Mouse (Mus musculus): ENCODE results near the gene Ppib.

The Ppib gene

DNA sequence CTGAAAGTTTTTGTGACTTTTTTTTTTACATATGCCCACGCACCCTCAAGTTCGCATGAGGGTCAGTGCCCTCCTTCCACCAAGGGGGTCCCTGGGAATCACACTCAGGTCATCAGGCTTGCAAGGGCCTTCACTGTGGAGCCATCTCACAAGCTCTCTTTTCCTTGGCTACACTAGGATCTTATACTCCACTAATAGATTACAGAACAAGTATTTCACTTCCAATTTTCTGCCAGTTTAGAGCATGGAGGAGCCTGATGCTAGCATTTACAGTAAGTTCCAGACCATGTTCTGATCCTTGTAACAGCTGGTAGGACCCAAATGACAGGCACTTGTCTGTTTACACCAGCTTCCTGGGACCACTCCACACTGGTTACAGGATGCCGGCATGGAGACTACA lies 18.1 kb downstream of the Ppib start:
- no peak for DNase-seq (ENCODE audit: low spot score)

GRCm38 (mm10) chr9:66078493-66078892 lies 18.5 kb downstream of the Ppib start:
- DNase-seq (ENCODE audit: low spot score): no peak

DNA sequence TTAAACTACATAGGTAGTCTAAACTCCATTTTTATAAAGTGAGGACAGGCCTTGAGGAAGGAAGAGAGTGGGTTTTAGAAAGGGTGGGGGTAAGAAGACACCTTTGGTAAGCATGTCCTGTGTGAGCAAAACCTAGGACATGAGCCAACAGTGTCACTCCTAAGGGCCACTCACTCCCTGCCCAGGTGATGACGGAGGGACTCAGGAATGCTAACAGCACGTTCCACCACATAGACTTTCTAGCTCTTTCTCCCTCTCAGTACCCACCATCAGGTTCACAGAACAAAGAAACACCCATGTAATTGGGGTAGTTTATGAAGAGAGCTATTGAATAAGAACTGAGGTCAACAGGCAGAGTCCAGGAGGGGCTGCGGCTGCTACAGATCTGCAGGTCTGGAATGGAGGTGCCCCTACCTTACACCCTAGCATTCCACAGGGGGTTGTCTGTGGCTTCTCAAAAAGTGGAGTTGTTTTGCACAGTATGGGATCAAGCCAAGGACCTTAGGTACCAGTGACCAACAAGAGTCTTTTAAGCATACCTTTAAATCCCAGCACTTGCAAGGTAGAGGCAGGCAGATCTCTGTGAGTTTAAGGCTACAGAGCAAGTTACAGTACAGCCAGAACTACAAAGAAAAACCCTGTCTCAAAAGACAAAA lies 20.9 kb downstream of the Ppib start:
- peak; percentile 75 for DNase-seq (ENCODE audit: low spot score)

- no peak for DNase-seq (ENCODE audit: low spot score)
Observed at GRCm38 (mm10) chr9:66081999-66082398, 22.0 kb downstream of the Ppib start.

GRCm38 (mm10) chr9:66084171-66084570 lies 24.1 kb downstream of the Ppib start:
- no peak for DNase-seq (ENCODE audit: low spot score)

GRCm38 (mm10) chr9:66087062-66087461 lies 27.0 kb downstream of the Ppib start:
- DNase-seq (ENCODE audit: low spot score): no peak

- peak; percentile 65 for DNase-seq (ENCODE audit: low spot score)
Observed at GRCm38 (mm10) chr9:66088411-66088810, 28.4 kb downstream of the Ppib start.

DNA sequence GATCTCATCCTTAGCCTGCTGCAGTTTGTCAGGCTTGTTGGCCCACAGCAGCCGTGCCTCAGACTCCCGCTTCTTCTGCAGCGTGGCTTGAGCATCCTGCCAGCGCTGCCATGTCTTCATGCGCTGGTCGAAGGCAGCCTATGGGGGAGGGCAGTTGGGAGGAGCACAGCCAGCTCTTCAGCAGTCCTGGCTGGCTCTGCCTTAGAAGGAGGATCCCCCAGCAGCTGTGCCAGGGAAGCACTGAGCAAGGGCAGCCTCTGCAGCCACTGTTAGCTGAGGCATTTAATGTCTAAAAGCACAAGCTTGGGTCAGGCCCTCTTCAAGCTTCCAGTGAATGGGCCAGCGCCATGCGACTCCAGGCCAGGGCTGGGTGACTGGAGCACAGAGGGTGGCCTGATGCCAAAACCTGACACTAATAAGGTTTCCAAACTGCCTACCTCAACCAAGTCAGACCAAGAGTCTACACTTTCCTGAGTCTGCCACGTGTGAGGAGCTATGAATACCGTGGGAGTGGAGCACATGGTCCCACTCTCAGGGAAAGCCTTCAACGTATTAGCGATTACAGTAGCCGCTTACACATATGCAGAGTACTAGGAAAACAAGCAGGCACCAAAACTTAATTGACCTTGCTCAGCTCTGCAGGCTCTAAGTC lies 30.7 kb downstream of the Ppib start:
- no peak for DNase-seq (ENCODE audit: low spot score)

GRCm38 (mm10) chr9:66091327-66092231 lies 31.6 kb downstream of the Ppib start:
- peak; percentile 74 for DNase-seq (ENCODE audit: low spot score)

- DNase-seq (ENCODE audit: low spot score): peak; percentile 50
Observed at GRCm38 (mm10) chr9:66092664-66093063, 32.6 kb downstream of the Ppib start.

- no peak for DNase-seq (ENCODE audit: low spot score)
Observed at GRCm38 (mm10) chr9:66101577-66101976, 41.6 kb downstream of the Ppib start.

DNA sequence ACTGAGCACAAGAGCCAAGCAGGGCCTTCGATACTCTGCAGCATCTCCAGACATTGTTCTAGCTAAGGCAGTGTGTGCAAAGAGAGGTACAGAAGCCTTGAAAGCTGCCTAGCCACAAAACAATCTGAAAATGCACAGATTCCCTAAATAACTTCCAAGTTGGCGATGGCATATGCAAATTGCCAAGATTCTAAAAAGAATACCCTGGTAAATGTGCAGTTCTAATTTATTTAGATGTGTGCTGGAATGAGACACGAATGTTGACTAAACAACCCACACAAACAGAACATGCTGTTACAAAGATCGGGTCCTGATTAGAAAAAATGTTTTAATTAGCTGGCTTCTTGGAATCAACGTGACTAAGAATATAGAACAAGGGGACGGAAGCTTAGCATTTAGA lies 42.6 kb downstream of the Ppib start:
- DNase-seq (ENCODE audit: low spot score): no peak

GRCm38 (mm10) chr9:66104601-66105000 lies 44.6 kb downstream of the Ppib start:
- no peak for DNase-seq (ENCODE audit: low spot score)

- DNase-seq (ENCODE audit: low spot score): no peak
Observed at GRCm38 (mm10) chr9:66105168-66105567, 45.1 kb downstream of the Ppib start.

- no peak for DNase-seq (ENCODE audit: low spot score)
Observed at GRCm38 (mm10) chr9:66109574-66109973, 49.6 kb downstream of the Ppib start.

GRCm38 (mm10) chr9:66110126-66110525 lies 50.1 kb downstream of the Ppib start:
- DNase-seq (ENCODE audit: low spot score): no peak

DNA sequence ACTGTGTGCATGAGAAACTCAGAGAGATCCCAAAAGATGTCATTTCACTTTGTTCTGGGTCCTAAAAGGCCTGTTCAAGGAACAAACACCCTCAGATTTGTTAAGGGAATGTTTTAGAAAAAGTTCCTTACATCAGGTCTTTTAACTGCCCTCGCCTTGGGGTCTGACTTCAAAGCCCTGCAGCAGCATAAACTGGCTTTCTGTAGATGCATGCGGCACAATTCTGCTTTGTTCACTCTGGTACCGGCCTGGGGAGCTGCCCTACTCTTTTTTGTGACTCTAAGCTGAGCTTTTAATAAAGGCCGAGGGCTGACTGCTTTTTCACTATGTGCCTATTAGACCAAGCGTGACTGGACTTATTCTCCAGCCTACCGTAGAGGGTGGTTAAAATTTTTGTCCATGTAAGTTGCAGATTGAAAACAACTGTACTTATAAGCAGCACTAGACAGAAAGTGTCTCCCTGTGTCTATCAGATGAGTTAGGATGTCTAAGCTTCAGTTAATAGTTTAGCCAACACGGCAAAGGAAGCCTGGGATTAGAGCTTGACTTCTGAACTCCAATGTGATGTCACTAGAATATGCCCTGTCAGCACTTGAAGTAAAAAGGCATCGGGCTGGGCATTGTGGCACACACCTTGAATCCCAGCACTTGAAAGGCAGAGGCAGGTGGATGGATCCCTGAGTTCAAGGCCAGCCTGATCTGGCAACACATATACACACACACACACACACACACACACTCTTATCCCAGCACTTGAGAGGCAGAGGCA lies 50.8 kb downstream of the Ppib start:
- no peak for DNase-seq (ENCODE audit: low spot score)

GRCm38 (mm10) chr9:66114341-66114740 lies 54.3 kb downstream of the Ppib start:
- peak; percentile 49 for DNase-seq (ENCODE audit: low spot score)

All from lung, postnatal 25 days (tissue).